In the genomic region with DNA sequence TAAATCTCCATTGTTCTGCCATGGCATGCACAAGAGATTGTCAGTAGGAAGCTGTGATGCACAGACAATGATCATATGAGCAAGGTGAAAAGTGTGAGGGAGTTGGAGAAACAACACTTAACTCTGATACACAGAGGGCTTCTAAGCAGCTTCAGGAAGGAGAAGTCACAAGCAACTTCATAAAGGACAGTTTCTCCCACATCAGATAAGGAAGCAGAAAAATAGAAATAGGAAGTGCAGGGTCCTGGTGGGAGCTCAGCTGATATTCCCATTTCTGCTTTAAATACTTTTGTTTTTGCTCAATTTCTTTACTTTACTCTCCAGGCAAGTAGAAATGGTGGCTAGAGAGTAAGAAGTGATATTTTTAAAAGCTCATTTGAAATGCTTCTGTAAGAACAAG, we compare ENCODE assay signal across 16 mouse cellular contexts.
"Had no signal": no experiment of that assay in that cellular context is flagged by ENCODE, and none has a peak within 500 bp of the region (broad histone marks: within the 10 kb centered on the region; RNA-seq: fewer than 3 reads in every experiment).

No protein-coding gene starts in this region.

- H3K36me3 ChIP-seq: limb, embryonic 12.5 days; limb, embryonic 15.5 days; liver, embryonic 13.5 days; midbrain, embryonic 10.5 days had no signal

- H3K9me3 ChIP-seq: limb, embryonic 12.5 days; limb, embryonic 15.5 days; liver, embryonic 13.5 days; megakaryocyte, embryonic 14.5 days; midbrain, embryonic 10.5 days had no signal

- DNase-seq: kidney, adult 2 months; kidney, postnatal 25 days; left cerebral cortex, postnatal 4 days; liver, embryonic 13.5 days; lung, adult 2 months; lung, postnatal 36 days; midbrain, embryonic 14.5 days; thymus, adult 2 months; thymus, postnatal 14 days; thymus, postnatal 4 days had no signal

- H3K4me3 ChIP-seq: layer of hippocampus, adult 2 months; limb, embryonic 12.5 days; limb, embryonic 15.5 days; liver, embryonic 13.5 days; megakaryocyte, embryonic 14.5 days; midbrain, embryonic 10.5 days had no signal

- H3K4me1 ChIP-seq: limb, embryonic 12.5 days; limb, embryonic 15.5 days; liver, embryonic 13.5 days; megakaryocyte, embryonic 14.5 days; midbrain, embryonic 10.5 days had no signal

- H3K27ac ChIP-seq: kidney, postnatal 0 days; layer of hippocampus, adult 2 months; limb, embryonic 12.5 days; limb, embryonic 15.5 days; liver, embryonic 13.5 days; midbrain, embryonic 10.5 days had no signal

- H3K9ac ChIP-seq: limb, embryonic 12.5 days; limb, embryonic 15.5 days; liver, embryonic 13.5 days had no signal

- H3K27me3 ChIP-seq: limb, embryonic 12.5 days; limb, embryonic 15.5 days; liver, embryonic 13.5 days; megakaryocyte, embryonic 14.5 days had no signal
